8 mouse cellular contexts compared by ENCODE assay signal in the genomic region with DNA sequence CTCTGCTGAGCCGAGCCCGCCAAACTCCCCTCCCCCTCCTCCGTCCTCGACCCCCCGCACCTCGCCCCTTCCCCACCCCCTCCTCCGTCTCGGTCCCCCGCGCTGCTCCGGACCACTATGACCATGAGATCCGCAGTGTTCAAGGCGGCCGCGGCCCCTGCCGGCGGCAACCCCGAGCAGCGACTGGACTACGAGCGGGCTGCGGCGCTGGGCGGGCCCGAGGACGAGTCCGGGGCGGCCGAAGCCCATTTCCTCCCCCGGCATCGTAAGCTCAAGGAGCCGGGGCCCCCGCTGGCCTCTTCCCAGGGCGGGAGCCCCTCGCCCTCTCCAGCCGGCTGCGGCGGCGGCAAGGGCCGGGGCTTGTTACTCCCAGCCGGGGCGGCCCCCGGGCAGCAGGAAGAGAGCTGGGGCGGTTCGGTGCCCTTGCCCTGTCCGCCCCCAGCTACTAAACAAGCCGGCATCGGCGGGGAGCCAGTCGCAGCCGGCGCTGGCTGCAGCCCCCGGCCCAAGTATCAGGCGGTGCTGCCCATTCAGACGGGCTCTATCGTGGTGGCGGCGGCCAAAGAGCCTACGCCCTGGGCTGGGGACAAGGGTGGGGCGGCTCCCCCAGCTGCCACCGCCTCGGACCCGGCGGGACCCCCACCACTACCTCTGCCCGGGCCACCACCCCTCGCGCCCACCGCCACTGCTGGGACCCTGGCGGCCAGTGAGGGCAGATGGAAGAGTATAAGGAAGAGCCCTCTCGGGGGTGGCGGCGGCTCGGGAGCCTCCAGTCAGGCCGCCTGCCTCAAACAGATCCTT. TPM values are rescaled to one million over a fixed set of nuclear protein-coding genes. Genes with fewer than 3 reads are reported as not detected.
DNase-seq lines count a peak whose midpoint lies in the region; ATAC-seq lines count a peak whose summit lies in the region.

No protein-coding gene starts in this region.

- H3K9me3 ChIP-seq in lung, embryonic 16.5 days (ENCODE audit: control insufficient read depth, low read length) = no peaks in the 10 kb centered on the region

- ATAC-seq in lung, embryonic 16.5 days (ENCODE audit: low read depth) = peak; percentile 49

- H3K4me2 ChIP-seq in lung, embryonic 16.5 days (ENCODE audit: low read depth, low read length) = peak overlapping the region; percentile 60

- H3K27me3 ChIP-seq in lung, embryonic 16.5 days (ENCODE audit: control insufficient read depth, insufficient read depth, low read depth, low read length) = no peaks in the 10 kb centered on the region

- H3K4me1 ChIP-seq in lung, embryonic 16.5 days (replicated peaks; ENCODE audit: control insufficient read depth, insufficient read depth, low read length) = peaks cover 27% of the 10 kb centered on the region

- peak overlapping the region; percentile 98 for H3K4me3 ChIP-seq in lung, embryonic 16.5 days (ENCODE audit: low read length)

- peaks cover 16% of the 10 kb centered on the region for H3K36me3 ChIP-seq in lung, embryonic 16.5 days (ENCODE audit: control insufficient read depth, insufficient read depth, low read length)

- peak overlapping the region; percentile 98 for H3K9ac ChIP-seq in lung, embryonic 16.5 days (ENCODE audit: low read length)

- under 1% methylated on average over 52 of the region's 74 CpGs for WGBS in lung, embryonic 16.5 days

- peak overlapping the region; percentile 100 for H3K27ac ChIP-seq in lung, embryonic 16.5 days (ENCODE audit: low read length)

- DNase-seq in urinary bladder, postnatal 25 days (ENCODE audit: low spot score) = peak; percentile 41
- DNase-seq in urinary bladder, postnatal 10 days (ENCODE audit: low spot score) = no peak
- DNase-seq in cerebellum, postnatal 10 days = peak; percentile 80 to 82
- DNase-seq in gastrocnemius, postnatal 4 days (ENCODE audit: low spot score in 2 of 2) = peak; percentile 41 to 66
- peak; percentile 58 for DNase-seq in kidney, adult 11 months
- DNase-seq in skeletal muscle tissue, adult 2 months (ENCODE audit: low read depth, low spot score) = peak; percentile 31
- no peak for DNase-seq in ovary, adult 18-20 months (ENCODE audit: low spot score)

RNA-seq across cellular contexts. Expression of a gene that starts 0.6 kb away (rescaled TPM):
- total RNA-seq in gastrocnemius, postnatal 4 days (2021) = 10 to 100 TPM; 79.3 to 83.9 TPM
- polyA plus RNA-seq in lung, embryonic 16.5 days (2015; fragmentation: Nextera tagmentation; extraction: Ambion mirVana) = 19.4 and 20.3 TPM in 2 replicates

RNA-seq across cellular contexts. Expression of a gene that starts 8.8 kb away (rescaled TPM):
- 10 to 100 TPM; 28.3 to 31.6 TPM for total RNA-seq in gastrocnemius, postnatal 4 days (2021)
- polyA plus RNA-seq in lung, embryonic 16.5 days (2015; fragmentation: Nextera tagmentation; extraction: Ambion mirVana) = 33.2 and 36.6 TPM in 2 replicates

RNA-seq across cellular contexts. Expression of a gene that starts 20.8 kb away (rescaled TPM):
- total RNA-seq in gastrocnemius, postnatal 4 days (2021) = 10 to 100 TPM; 26.7 to 34.2 TPM
- 1.4 and 1.6 TPM in 2 replicates for polyA plus RNA-seq in lung, embryonic 16.5 days (2015; fragmentation: Nextera tagmentation; extraction: Ambion mirVana)

RNA-seq across cellular contexts. Expression of a gene that starts 40.7 kb away (rescaled TPM):
- 1 to 10 TPM; 3.4 to 4.3 TPM for total RNA-seq in gastrocnemius, postnatal 4 days (2021)
- 1.3 and 1.4 TPM in 2 replicates for polyA plus RNA-seq in lung, embryonic 16.5 days (2015; fragmentation: Nextera tagmentation; extraction: Ambion mirVana)

RNA-seq across cellular contexts. Expression of a gene that starts 55.5 kb away (rescaled TPM):
- 100 to 1,000 TPM; 225 TPM for total RNA-seq in gastrocnemius, postnatal 4 days (2021)
- 36.3 and 36.4 TPM in 2 replicates for polyA plus RNA-seq in lung, embryonic 16.5 days (2015; fragmentation: Nextera tagmentation; extraction: Ambion mirVana)

Comparison
In these comparisons a context has a peak if more than half of its experiments do, and no peak if none do; other contexts are left out.
1. DNase-seq: peak in urinary bladder, postnatal 25 days (single experiment), cerebellum, postnatal 10 days (2 of 2), gastrocnemius, postnatal 4 days (2 of 2), kidney, adult 11 months (single experiment) and skeletal muscle tissue, adult 2 months (single experiment); none in urinary bladder, postnatal 10 days (single experiment) and ovary, adult 18-20 months (single experiment).